Mouse (Mus musculus) heart, postnatal 0 days (tissue): ENCODE measurements around the gene Klf16. TPM values are rescaled to one million over a fixed set of nuclear protein-coding genes. Genes with fewer than 3 reads are reported as not detected.

Source experiments
- ATAC-seq: fragments of 200-750 bp; cut with Nextera tagmentation; 2 replicates; pipeline ENCODE4 v1.8.0; 2017; ENCODE audit warnings: low read depth, moderate number of reproducible peaks, moderate library complexity; ENCODE audit not compliant: insufficient read depth
- DNase-seq: peaks from one replicate; pipeline ENCODE4 v3.0.0-alpha.2; 2016; ENCODE audit warnings: low spot score
- H3K27ac ChIP-seq: fragments of 300-500 bp; sonication (generic); 2 replicates; pipeline ENCODE4 v1.5.1; 2014; ENCODE audit warnings: low read depth, mild to moderate bottlenecking
- H3K27me3 ChIP-seq: fragments of 300-500 bp; sonication (generic); 2 replicates; pipeline ENCODE4 v1.6.1; 2014; ENCODE audit warnings: low read length, mixed read lengths; ENCODE audit not compliant: control insufficient read depth, insufficient read depth
- H3K36me3 ChIP-seq: fragments of 300-500 bp; sonication (generic); replicated peaks from 2 replicates; pipeline ENCODE4 v1.6.1; 2014; ENCODE audit warnings: low read length, mixed read lengths; ENCODE audit not compliant: control insufficient read depth, insufficient read depth
- H3K4me1 ChIP-seq: fragments of 300-500 bp; sonication (generic); 2 replicates; pipeline ENCODE4 v1.6.1; 2014; ENCODE audit warnings: antibody characterized with exemption; ENCODE audit not compliant: control insufficient read depth, insufficient read depth
- H3K4me2 ChIP-seq: fragments of 300-500 bp; sonication (generic); 2 replicates; pipeline ENCODE4 v1.6.1; 2014; ENCODE audit warnings: low read depth, mild to moderate bottlenecking, low read length, moderate library complexity
- H3K4me3 ChIP-seq: fragments of 300-500 bp; sonication (generic); 2 replicates; pipeline ENCODE4 v1.5.1; 2014; ENCODE audit warnings: low read depth, low read length
- H3K9ac ChIP-seq: fragments of 300-500 bp; sonication (generic); replicated peaks from 2 replicates; pipeline ENCODE4 v1.6.1; 2014; ENCODE audit warnings: low read depth, low read length, mixed read lengths
- H3K9me3 ChIP-seq: fragments of 300-500 bp; sonication (generic); replicated peaks from 2 replicates; pipeline ENCODE4 v1.6.1; 2016; ENCODE audit warnings: low read length; ENCODE audit not compliant: control insufficient read depth
- CTCF ChIP-seq: IDR thresholded peaks from 2 replicates; pipeline ENCODE4 v1.5.1; 2016; ENCODE audit warnings: antibody characterized with exemption, control low read depth, low read depth
- EP300 ChIP-seq: IDR thresholded peaks from 2 replicates; pipeline ENCODE4 v1.6.1; 2016; ENCODE audit warnings: antibody characterized with exemption, low read depth
- WGBS: fragments of 180-500 bp; shearing (Covaris S2); extraction: QIAGEN DNeasy Blood & Tissue Kit; methylation state at CpG from one replicate; pipeline ENCODE4 v1.1.7; 2014; 5-methylcytosine and 5-hydroxymethylcytosine counted together
- microRNA-seq: library from miRNA; unstranded; fragments of <30 nt; microRNA quantifications from one replicate; pipeline ENCODE4, GENCODE M21; 2016
- polyA plus RNA-seq: library from polyadenylated mRNA; unstranded; fragments of >200 nt; fragmentation: Nextera tagmentation; extraction: Ambion mirVana; gene quantifications from 2 replicates; pipeline ENCODE4 v1.2.1, GENCODE M21; 2015
- total RNA-seq: library from RNA; depleted of rRNA; stranded (reverse); fragments of >200 nt; gene quantifications from 2 replicates; pipeline ENCODE4 v1.2.3, GENCODE M21; 2014; ENCODE audit warnings: low replicate concordance; rRNA removed

Gene Klf16
- total and polyA plus RNA-seq, 2 experiments from 2014 or later: 3.5 to 9.3 TPM

GRCm38 (mm10) chr10:80532783-80533182, 44.3 kb downstream of the Klf16 start:
- no peaks in the 10 kb centered on the region for H3K9me3 ChIP-seq
- ATAC-seq (no peak), DNase-seq (no peak)
- no peak for TF ChIP-seq EP300
- no peak for TF ChIP-seq CTCF
- H3K27me3 ChIP-seq: peaks cover 17% of the 10 kb centered on the region
- H3K4me3 ChIP-seq: no peak overlapping the region
- H3K9ac ChIP-seq: no peak overlapping the region
- 85% methylated on average over 11 of the region's 11 CpGs for WGBS
- H3K4me2 ChIP-seq: no peak overlapping the region
- H3K4me1 ChIP-seq: no peaks in the 10 kb centered on the region
- no peak overlapping the region for H3K27ac ChIP-seq
- H3K36me3 ChIP-seq: no peaks in the 10 kb centered on the region

- no peak overlapping the region for H3K4me2 ChIP-seq
- H3K27ac ChIP-seq: no peak overlapping the region
- ATAC-seq (no peak), DNase-seq (no peak)
- H3K9me3 ChIP-seq: no peaks in the 10 kb centered on the region
- WGBS: 26% methylated on average over 9 of the region's 9 CpGs
- TF ChIP-seq EP300 (no peak), CTCF (no peak)
- no peak overlapping the region for H3K9ac ChIP-seq
- no peaks in the 10 kb centered on the region for H3K27me3 ChIP-seq
- H3K36me3 ChIP-seq: no peaks in the 10 kb centered on the region
- no peaks in the 10 kb centered on the region for H3K4me1 ChIP-seq
- H3K4me3 ChIP-seq: no peak overlapping the region
Observed at GRCm38 (mm10) chr10:80526172-80526571, 50.9 kb downstream of the Klf16 start.

- TF ChIP-seq CTCF (no peak), EP300 (no peak)
- Histone ChIP-seq H3K9me3 (peaks cover 7% of the 10 kb centered on the region; the same call in 1 of the 2 replicates), H3K27me3 (no peaks in the 10 kb centered on the region), H3K4me1 (no peaks in the 10 kb centered on the region), H3K9ac (no peak overlapping the region), H3K4me3 (no peak overlapping the region), H3K36me3 (no peaks in the 10 kb centered on the region), H3K27ac (no peak overlapping the region), H3K4me2 (no peak overlapping the region)
- ATAC-seq: no peak
- WGBS: 92% methylated on average over 7 of the region's 7 CpGs
- no peak for DNase-seq
Observed at GRCm38 (mm10) chr10:80523299-80523698, 53.8 kb downstream of the Klf16 start.

GRCm38 (mm10) chr10:80519287-80519686, 57.8 kb downstream of the Klf16 start:
- ATAC-seq: no peak
- Histone ChIP-seq H3K4me1 (no peaks in the 10 kb centered on the region), H3K36me3 (no peaks in the 10 kb centered on the region), H3K27me3 (peaks cover 14% of the 10 kb centered on the region), H3K27ac (no peak overlapping the region), H3K4me2 (no peak overlapping the region), H3K4me3 (no peak overlapping the region), H3K9ac (no peak overlapping the region), H3K9me3 (peaks cover 7% of the 10 kb centered on the region; the same call in 1 of the 2 replicates)
- DNase-seq: no peak
- TF ChIP-seq CTCF (peak; percentile 16; the same call in 1 of the 2 replicates), EP300 (no peak)
- WGBS: 45% methylated on average over 2 of the region's 2 CpGs

Small RNA genes within 50 kb of the gene (microRNA-seq; reads per million reads assigned to microRNA genes)
- gene Mir6912: not detected

Other genes starting within 250 kb of the Klf16 start
- not detected in 2 replicates for gene Pcsk4, start 247.8 kb downstream of the Klf16 start, total RNA-seq
- gene Pcsk4, start 247.8 kb downstream of the Klf16 start, polyA plus RNA-seq: 2.0 and 2.1 TPM in 2 replicates
- gene Reep6, start 247.4 kb downstream of the Klf16 start, total RNA-seq: not detected in 2 replicates
- 0.85 and 1.0 TPM in 2 replicates for gene Reep6, start 247.4 kb downstream of the Klf16 start, polyA plus RNA-seq
- 18.5 and 34.6 TPM in 2 replicates for gene Adamtsl5, start 228.9 kb downstream of the Klf16 start, total RNA-seq
- 12.6 and 14.6 TPM in 2 replicates for gene Adamtsl5, start 228.9 kb downstream of the Klf16 start, polyA plus RNA-seq
- gene Plk5, start 220.9 kb downstream of the Klf16 start, total RNA-seq: 1.7 TPM in 1 of 2 replicates, not detected in the other
- 0.05 TPM in 2 replicates for gene Plk5, start 220.9 kb downstream of the Klf16 start, polyA plus RNA-seq
- 20.0 and 26.4 TPM in 2 replicates for gene Mex3d, start 189.7 kb downstream of the Klf16 start, total RNA-seq
- gene Mex3d, start 189.7 kb downstream of the Klf16 start, polyA plus RNA-seq: 2.2 and 2.9 TPM in 2 replicates
- 35.1 and 35.3 TPM in 2 replicates for gene Mbd3, start 177.8 kb downstream of the Klf16 start, total RNA-seq
- 75.6 and 78.0 TPM in 2 replicates for gene Mbd3, start 177.8 kb downstream of the Klf16 start, polyA plus RNA-seq
- 1,589 and 2,020 TPM in 2 replicates for gene Uqcr11, start 170.5 kb downstream of the Klf16 start, total RNA-seq
- gene Uqcr11, start 170.5 kb downstream of the Klf16 start, polyA plus RNA-seq: 3,128 and 3,343 TPM in 2 replicates
- 77.8 and 91.4 TPM in 2 replicates for gene Tcf3, start 143.7 kb downstream of the Klf16 start, total RNA-seq
- 20.1 and 20.6 TPM in 2 replicates for gene Tcf3, start 143.7 kb downstream of the Klf16 start, polyA plus RNA-seq
- gene Onecut3, start 82.5 kb downstream of the Klf16 start, total RNA-seq: not detected in 2 replicates
- gene Onecut3, start 82.5 kb downstream of the Klf16 start, polyA plus RNA-seq: not detected in 2 replicates
- not detected in 2 replicates for gene Atp8b3, start 38.2 kb downstream of the Klf16 start, total RNA-seq
- gene Atp8b3, start 38.2 kb downstream of the Klf16 start, polyA plus RNA-seq: not detected in 2 replicates
- gene Rexo1, start 15.8 kb downstream of the Klf16 start, total RNA-seq: 13.1 and 17.6 TPM in 2 replicates
- 7.6 TPM in 2 replicates for gene Rexo1, start 15.8 kb downstream of the Klf16 start, polyA plus RNA-seq
- gene Abhd17a, start 13.0 kb upstream of the Klf16 start, total RNA-seq: 194 and 462 TPM in 2 replicates
- gene Abhd17a, start 13.0 kb upstream of the Klf16 start, polyA plus RNA-seq: 88.2 and 88.6 TPM in 2 replicates
- 25.8 and 44.5 TPM in 2 replicates for gene Scamp4, start 25.6 kb upstream of the Klf16 start, total RNA-seq
- 39.2 and 39.8 TPM in 2 replicates for gene Scamp4, start 25.6 kb upstream of the Klf16 start, polyA plus RNA-seq
- 1.6 and 4.5 TPM in 2 replicates for gene Adat3, start 25.6 kb upstream of the Klf16 start, total RNA-seq
- gene Adat3, start 25.6 kb upstream of the Klf16 start, polyA plus RNA-seq: 1.8 and 2.7 TPM in 2 replicates
- 0.23 and 1.3 TPM in 2 replicates for gene Gm49322, start 28.7 kb upstream of the Klf16 start, total RNA-seq
- gene Gm49322, start 28.7 kb upstream of the Klf16 start, polyA plus RNA-seq: 0.33 and 0.38 TPM in 2 replicates
- gene Csnk1g2, start 45.5 kb upstream of the Klf16 start, total RNA-seq: 141 and 149 TPM in 2 replicates
- gene Csnk1g2, start 45.5 kb upstream of the Klf16 start, polyA plus RNA-seq: 69.1 and 75.6 TPM in 2 replicates
- 92.2 and 108 TPM in 2 replicates for gene Btbd2, start 79.8 kb upstream of the Klf16 start, total RNA-seq
- 36.7 and 40.6 TPM in 2 replicates for gene Btbd2, start 79.8 kb upstream of the Klf16 start, polyA plus RNA-seq
- gene Mknk2, start 100.8 kb upstream of the Klf16 start, total RNA-seq: 150 and 174 TPM in 2 replicates
- 76.9 and 78.3 TPM in 2 replicates for gene Mknk2, start 100.8 kb upstream of the Klf16 start, polyA plus RNA-seq
- gene Mob3a, start 124.7 kb upstream of the Klf16 start, total RNA-seq: 15.0 and 15.6 TPM in 2 replicates
- 10.8 and 11.5 TPM in 2 replicates for gene Mob3a, start 124.7 kb upstream of the Klf16 start, polyA plus RNA-seq
- 6.6 and 6.9 TPM in 2 replicates for gene Izumo4, start 124.9 kb upstream of the Klf16 start, total RNA-seq
- 3.6 and 7.3 TPM in 2 replicates for gene Izumo4, start 124.9 kb upstream of the Klf16 start, polyA plus RNA-seq
- gene Ap3d1, start 164.9 kb upstream of the Klf16 start, total RNA-seq: 72.7 and 77.9 TPM in 2 replicates
- gene Ap3d1, start 164.9 kb upstream of the Klf16 start, polyA plus RNA-seq: 31.6 and 34.3 TPM in 2 replicates
- gene Dot1l, start 177.9 kb upstream of the Klf16 start, total RNA-seq: 19.4 and 32.8 TPM in 2 replicates
- gene Dot1l, start 177.9 kb upstream of the Klf16 start, polyA plus RNA-seq: 13.1 and 14.0 TPM in 2 replicates
- gene Sf3a2, start 220.9 kb upstream of the Klf16 start, total RNA-seq: 8.8 and 12.7 TPM in 2 replicates
- 25.2 and 26.0 TPM in 2 replicates for gene Sf3a2, start 220.9 kb upstream of the Klf16 start, polyA plus RNA-seq
- 29.3 and 50.6 TPM in 2 replicates for gene Plekhj1, start 221.3 kb upstream of the Klf16 start, total RNA-seq
- 41.8 and 44.4 TPM in 2 replicates for gene Plekhj1, start 221.3 kb upstream of the Klf16 start, polyA plus RNA-seq
- gene Amh, start 227.9 kb upstream of the Klf16 start, total RNA-seq: 4.0 TPM in 1 of 2 replicates, not detected in the other
- gene Amh, start 227.9 kb upstream of the Klf16 start, polyA plus RNA-seq: 0.18 and 0.22 TPM in 2 replicates
- 2.2 TPM in 1 of 2 replicates, not detected in the other for gene Jsrp1, start 236.2 kb upstream of the Klf16 start, total RNA-seq
- 2.3 and 2.7 TPM in 2 replicates for gene Jsrp1, start 236.2 kb upstream of the Klf16 start, polyA plus RNA-seq
- 2,373 and 2,460 TPM in 2 replicates for gene Oaz1, start 249.3 kb upstream of the Klf16 start, total RNA-seq
- 1,975 and 1,990 TPM in 2 replicates for gene Oaz1, start 249.3 kb upstream of the Klf16 start, polyA plus RNA-seq